In the genomic region with DNA sequence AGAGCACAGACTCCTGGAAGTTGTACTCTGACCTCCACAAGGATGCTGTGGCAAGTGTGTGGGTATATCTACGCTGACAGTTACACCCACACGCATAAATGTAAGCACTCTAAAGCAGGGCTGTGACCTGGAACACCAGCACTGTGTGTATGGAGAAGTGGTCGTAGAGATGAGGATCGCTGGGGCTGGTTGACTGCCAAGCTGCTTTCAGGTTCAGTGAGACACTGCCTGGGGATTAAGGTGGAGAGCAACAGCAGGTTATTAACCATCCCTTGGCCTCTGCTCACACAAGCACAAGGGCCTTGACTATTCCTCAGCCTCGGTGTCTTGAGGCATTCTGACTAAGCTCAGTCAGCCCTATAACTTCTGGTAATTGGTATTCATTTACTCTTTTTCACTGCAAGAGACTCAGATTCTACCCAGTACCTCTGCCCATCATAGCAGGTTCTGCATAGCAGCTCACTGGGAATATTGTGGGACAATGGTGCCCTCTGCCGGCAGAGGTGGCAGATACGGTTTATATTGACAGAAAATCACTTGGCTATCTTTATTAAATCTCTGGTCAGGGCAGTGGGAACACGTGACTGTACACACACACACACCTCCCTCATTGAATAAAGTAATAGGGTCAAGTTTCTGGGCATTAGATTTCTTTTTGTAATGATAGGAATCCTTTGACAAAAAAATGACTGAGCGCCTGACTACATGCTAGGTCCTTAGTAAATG, we compare ENCODE assay signal across 8 mouse cellular contexts. TPM values are rescaled to one million over a fixed set of nuclear protein-coding genes. Genes with fewer than 3 reads are reported as not detected.
DNase-seq lines count a peak whose midpoint lies in the region; ATAC-seq and TF ChIP-seq lines count a peak whose summit lies in the region.

No protein-coding gene starts in this region.

- peaks cover 5% of the 10 kb centered on the region for H3K4me1 ChIP-seq in liver, embryonic 11.5 days (replicated peaks; ENCODE audit: control insufficient read depth, insufficient read depth, low read length)
- H3K4me1 ChIP-seq in neural tube, embryonic 12.5 days: peaks cover 6% of the 10 kb centered on the region; the same call in 1 of the 2 replicates

- H3K4me3 ChIP-seq in gastrocnemius, adult 2 months: no peak overlapping the region
- H3K4me3 ChIP-seq in liver, embryonic 11.5 days (ENCODE audit: low read depth, low read length): no peak overlapping the region
- H3K4me3 ChIP-seq in neural tube, embryonic 12.5 days: no peak overlapping the region

- no peaks in the 10 kb centered on the region for H3K9me3 ChIP-seq in liver, embryonic 11.5 days (ENCODE audit: control insufficient read depth, low read length)
- H3K9me3 ChIP-seq in neural tube, embryonic 12.5 days: no peaks in the 10 kb centered on the region

- ATAC-seq in activated CD4-positive, CD25-positive, alpha-beta regulatory T cell, adult 4 months: peak; percentile 53
- no peak for ATAC-seq in liver, embryonic 11.5 days (replicated peaks; ENCODE audit: low FRiP score)
- 0 out of 2 replicates have a peak, but pooled peaks have one; percentile 11 for ATAC-seq in neural tube, embryonic 12.5 days (ENCODE audit: low FRiP score, low read depth)

- H3K27ac ChIP-seq in gastrocnemius, adult 2 months: no peak overlapping the region
- no peak overlapping the region for H3K27ac ChIP-seq in liver, embryonic 11.5 days (ENCODE audit: low read depth, low read length)
- no peak overlapping the region for H3K27ac ChIP-seq in neural tube, embryonic 12.5 days

- peak; percentile 85 for TF ChIP-seq CTCF in gastrocnemius, adult 2 months (IDR thresholded peaks at IDR 0.05)

- 34% methylated on average over 9 of the region's 9 CpGs for WGBS in liver, embryonic 11.5 days
- WGBS in neural tube, embryonic 12.5 days: 38% methylated on average over 9 of the region's 9 CpGs

- DNase-seq in B cell, adult 2 months: peak; percentile 91
- DNase-seq in cerebellum, postnatal 36 days: peak; percentile 86 to 92
- peak; percentile 90 for DNase-seq in gastrocnemius, adult 2 months
- DNase-seq in kidney, adult 9 months: peak; percentile 88
- DNase-seq in liver, embryonic 11.5 days (ENCODE audit: low spot score): peak; percentile 65
- DNase-seq in thymus, adult 18-20 months: peak; percentile 46 to 48

- H3K9ac ChIP-seq in liver, embryonic 11.5 days (ENCODE audit: low read depth, low read length): no peak overlapping the region
- no peak overlapping the region for H3K9ac ChIP-seq in neural tube, embryonic 12.5 days

- peaks cover 22% of the 10 kb centered on the region for H3K36me3 ChIP-seq in liver, embryonic 11.5 days (ENCODE audit: control insufficient read depth, insufficient read depth, low read length)
- H3K36me3 ChIP-seq in neural tube, embryonic 12.5 days: peaks cover 29% of the 10 kb centered on the region

- no peaks in the 10 kb centered on the region for H3K27me3 ChIP-seq in liver, embryonic 11.5 days (replicated peaks; ENCODE audit: control insufficient read depth, insufficient read depth, low read length)
- no peaks in the 10 kb centered on the region for H3K27me3 ChIP-seq in neural tube, embryonic 12.5 days (replicated peaks)

- H3K4me2 ChIP-seq in liver, embryonic 11.5 days: no peak overlapping the region
- H3K4me2 ChIP-seq in neural tube, embryonic 12.5 days (replicated peaks): no peak overlapping the region

- intact Hi-C loops in gastrocnemius, adult 2 months (cut with DNase I): loop anchor here (1.0 to 5.0 kb wide), 3 partner anchors 43 to 187 kb away; a partner anchor contains a TSS

RNA-seq across cellular contexts. Expression of a gene that starts 1.9 kb away (rescaled TPM):
- polyA plus RNA-seq in activated CD4-positive, CD25-positive, alpha-beta regulatory T cell, adult 4 months (2017; shearing (Covaris generic)): 10 to 100 TPM; 34.0 to 38.8 TPM
- total RNA-seq in gastrocnemius, adult 2 months (2021): 1 to 10 TPM; 7.0 to 8.4 TPM
- polyA plus RNA-seq in liver, embryonic 11.5 days (2014; fragmentation: Nextera tagmentation; extraction: Ambion mirVana): 59.2 and 60.2 TPM in 2 replicates
- polyA plus RNA-seq in neural tube, embryonic 12.5 days (2016; fragmentation: Nextera tagmentation; extraction: Ambion mirVana): 42.3 and 49.5 TPM in 2 replicates

RNA-seq across cellular contexts. Expression of a gene that starts 15.0 kb away (rescaled TPM):
- polyA plus RNA-seq in activated CD4-positive, CD25-positive, alpha-beta regulatory T cell, adult 4 months (2017; shearing (Covaris generic)): 100 to 1,000 TPM; 100 to 114 TPM
- total RNA-seq in gastrocnemius, adult 2 months (2021): 10 to 100 TPM; 38.2 to 41.8 TPM
- 72.7 and 79.5 TPM in 2 replicates for polyA plus RNA-seq in liver, embryonic 11.5 days (2014; fragmentation: Nextera tagmentation; extraction: Ambion mirVana)
- polyA plus RNA-seq in neural tube, embryonic 12.5 days (2016; fragmentation: Nextera tagmentation; extraction: Ambion mirVana): 74.7 and 80.4 TPM in 2 replicates

RNA-seq across cellular contexts. Expression of a gene that starts 42.1 kb away (rescaled TPM):
- 100 to 1,000 TPM in 1 of 2 experiments, 10 to 100 TPM in 1; 96.0 to 122 TPM for polyA plus RNA-seq in activated CD4-positive, CD25-positive, alpha-beta regulatory T cell, adult 4 months (2017; shearing (Covaris generic))
- 10 to 100 TPM; 21.2 to 25.2 TPM for total RNA-seq in gastrocnemius, adult 2 months (2021)
- polyA plus RNA-seq in liver, embryonic 11.5 days (2014; fragmentation: Nextera tagmentation; extraction: Ambion mirVana): 141 and 149 TPM in 2 replicates
- 280 and 286 TPM in 2 replicates for polyA plus RNA-seq in neural tube, embryonic 12.5 days (2016; fragmentation: Nextera tagmentation; extraction: Ambion mirVana)
